Mouse (Mus musculus): ENCODE results near the gene Rcc1.

Rcc1 gene

GRCm38 (mm10) chr4:132353481-132353885, at the start of gene Rcc1:
Gene Rcc1 (minus strand): TSS chr4:132353605.
- peak; percentile 94 for DNase-seq

- DNase-seq, result no peak
These were observed 47.6 kb upstream of the Rcc1 start for GRCm38 (mm10) chr4:132401016-132401415.

GRCm38 (mm10) chr4:132398863-132399262, 45.5 kb upstream of the Rcc1 start:
- DNase-seq, result no peak

GRCm38 (mm10) chr4:132398045-132398774, 44.8 kb upstream of the Rcc1 start:
- no peak for DNase-seq

- no peak for DNase-seq
These were observed 43.7 kb upstream of the Rcc1 start for GRCm38 (mm10) chr4:132397120-132397519.

GRCm38 (mm10) chr4:132396251-132396650, 42.8 kb upstream of the Rcc1 start:
- DNase-seq, result no peak

- DNase-seq, result no peak
These were observed 37.8 kb upstream of the Rcc1 start for GRCm38 (mm10) chr4:132391063-132391740.

GRCm38 (mm10) chr4:132389302-132389701, 35.9 kb upstream of the Rcc1 start:
- no peak for DNase-seq

- DNase-seq, result peak; percentile 4 to 17
These were observed 34.2 kb upstream of the Rcc1 start for GRCm38 (mm10) chr4:132387617-132388016.

GRCm38 (mm10) chr4:132386846-132387245, 33.4 kb upstream of the Rcc1 start:
- no peak for DNase-seq

- no peak for DNase-seq
These were observed 32.5 kb upstream of the Rcc1 start for GRCm38 (mm10) chr4:132385771-132386410.

- DNase-seq, result no peak
These were observed 30.1 kb upstream of the Rcc1 start for GRCm38 (mm10) chr4:132383455-132383854.

- no peak for DNase-seq
These were observed 28.9 kb upstream of the Rcc1 start for GRCm38 (mm10) chr4:132382296-132382695.

GRCm38 (mm10) chr4:132380965-132381616, 27.7 kb upstream of the Rcc1 start:
- DNase-seq, result no peak

- no peak for DNase-seq
These were observed 20.4 kb upstream of the Rcc1 start for GRCm38 (mm10) chr4:132373820-132374219.

GRCm38 (mm10) chr4:132369953-132370750, 16.7 kb upstream of the Rcc1 start:
- DNase-seq, result no peak

- no peak for DNase-seq
These were observed 14.2 kb upstream of the Rcc1 start for GRCm38 (mm10) chr4:132367480-132368201.

GRCm38 (mm10) chr4:132365450-132366060, 12.2 kb upstream of the Rcc1 start:
- DNase-seq, result no peak

- DNase-seq, result no peak
These were observed 10.1 kb upstream of the Rcc1 start for GRCm38 (mm10) chr4:132363487-132363886.

- no peak for DNase-seq
These were observed 6.1 kb upstream of the Rcc1 start for GRCm38 (mm10) chr4:132359510-132359909.

GRCm38 (mm10) chr4:132356170-132356569, 2.8 kb upstream of the Rcc1 start:
- DNase-seq, result peak; percentile 41 to 46
